Mouse (Mus musculus) heart, postnatal 0 days (tissue): ENCODE results near the gene Adam23.

Experiments
- CTCF ChIP-seq: IDR thresholded peaks from 2 replicates; pipeline ENCODE4 v1.5.1; 2016; ENCODE audit warnings: antibody characterized with exemption, control low read depth, low read depth
- EP300 ChIP-seq: IDR thresholded peaks from 2 replicates; pipeline ENCODE4 v1.6.1; 2016; ENCODE audit warnings: antibody characterized with exemption, low read depth

GRCm38 (mm10) chr1:63450091-63450490 lies 4.4 kb downstream of the Adam23 start:
- no peak for TF ChIP-seq CTCF
- no peak for TF ChIP-seq EP300
